Mouse (Mus musculus) MEL (cell line): ENCODE results near the gene Sec63. TPM values are rescaled to one million over a fixed set of nuclear protein-coding genes. Genes with fewer than 3 reads are reported as not detected.

Source experiments
- DNase-seq: peaks from one replicate; pipeline ENCODE4 v3.0.0; 2011; ENCODE audit warnings: low read depth, low spot score
- H3K27ac ChIP-seq: 2 replicates; pipeline ENCODE4 v1.5.1; 2012; ENCODE audit warnings: low read depth, mild to moderate bottlenecking, control low read depth, low read length, moderate library complexity; ENCODE audit not compliant: control insufficient read depth
- H3K27me3 ChIP-seq, 2 experiments: fragments of 150-350 bp in 1 of 2; sonication (generic) in 1 of 2; 2 replicates each; pipeline ENCODE4 v1.6.1; 2012; ENCODE audit warnings: low read length in 2 of 2, mild to moderate bottlenecking in 2 of 2, improper control_type of control experiment in 1 of 2, moderate library complexity in 1 of 2; ENCODE audit not compliant: insufficient read depth in 2 of 2, control insufficient read depth in 1 of 2
- H3K36me3 ChIP-seq, 2 experiments: 2 replicates each; pipeline ENCODE4 v1.6.1; 2012 to 2014; ENCODE audit warnings: low read length in 2 of 2, improper control_type of control experiment in 1 of 2, inconsistent platforms in 1 of 2, mild to moderate bottlenecking in 1 of 2; ENCODE audit not compliant: insufficient read depth in 2 of 2, control insufficient read depth in 1 of 2
- H3K4me1 ChIP-seq, 2 experiments: fragments of 150-350 bp in 1 of 2; sonication (generic) in 1 of 2; 2 replicates each; pipeline ENCODE4 v1.6.1; 2012; ENCODE audit warnings: low read length in 2 of 2, improper control_type of control experiment in 1 of 2, mild to moderate bottlenecking in 1 of 2; ENCODE audit not compliant: insufficient read depth in 2 of 2, control insufficient read depth in 1 of 2
- H3K4me3 ChIP-seq, 2 experiments: fragments of 150-350 bp in 1 of 2; sonication (generic) in 1 of 2; 2 replicates each; pipeline ENCODE4 v1.5.1; 2012; ENCODE audit warnings: low read depth in 2 of 2, low read length in 2 of 2, mild to moderate bottlenecking in 2 of 2, moderate library complexity in 2 of 2, control low read depth in 1 of 2, improper control_type of control experiment in 1 of 2; ENCODE audit not compliant: control insufficient read depth in 1 of 2, insufficient read depth in 1 of 2
- H3K79me2 ChIP-seq: 2 replicates; pipeline ENCODE4 v1.6.1; 2012; ENCODE audit warnings: mild to moderate bottlenecking, low read length, moderate library complexity; ENCODE audit not compliant: control insufficient read depth, poor library complexity, insufficient read depth
- H3K9ac ChIP-seq: 2 replicates; pipeline ENCODE4 v1.6.1; 2012; ENCODE audit warnings: low read depth, mild to moderate bottlenecking, control low read depth, low read length, moderate library complexity; ENCODE audit not compliant: control insufficient read depth, poor library complexity, severe bottlenecking
- H3K9me3 ChIP-seq: fragments of 150-350 bp; sonication (generic); replicated peaks from 2 replicates; pipeline ENCODE4 v1.6.1; 2012; ENCODE audit warnings: mild to moderate bottlenecking, low read length, improper control_type of control experiment, moderate library complexity; ENCODE audit not compliant: insufficient read depth
- BHLHE40 ChIP-seq: IDR thresholded peaks from 2 replicates; pipeline ENCODE4 v1.6.1; 2012; ENCODE audit warnings: low read depth, mild to moderate bottlenecking, inconsistent platforms, low read length, improper control_type of control experiment, borderline replicate concordance
- CHD1 ChIP-seq: IDR thresholded peaks from 2 replicates; pipeline ENCODE4 v1.6.1; 2012; ENCODE audit warnings: low read depth, mild to moderate bottlenecking, inconsistent platforms, low read length, improper control_type of control experiment
- CHD2 ChIP-seq: IDR thresholded peaks from 2 replicates; pipeline ENCODE4 v1.6.1; 2011; ENCODE audit warnings: low read length, improper control_type of control experiment
- CTCF ChIP-seq, 3 experiments: IDR thresholded peaks in 2 of 3; conservative IDR thresholded peaks in 1 of 3; 2 replicates each; pipeline ENCODE4 v1.5.1; 2011 to 2012; ENCODE audit warnings: low read length in 3 of 3, low read depth in 2 of 3, mild to moderate bottlenecking in 2 of 3, improper control_type of control experiment in 1 of 3, inconsistent platforms in 1 of 3, mixed read lengths in 1 of 3, moderate library complexity in 1 of 3; ENCODE audit not compliant: control insufficient read depth in 1 of 3, insufficient read depth in 1 of 3, poor library complexity in 1 of 3, severe bottlenecking in 1 of 3
- EP300 ChIP-seq, 2 experiments: IDR thresholded peaks; 2 replicates each; pipeline ENCODE4 v1.6.1; 2011; ENCODE audit warnings: improper control_type of control experiment in 2 of 2, low read length in 2 of 2, low read depth in 1 of 2, mild to moderate bottlenecking in 1 of 2
- ETS1 ChIP-seq: IDR thresholded peaks from 2 replicates; pipeline ENCODE4 v1.6.1; 2012; ENCODE audit warnings: low read depth, mild to moderate bottlenecking, inconsistent platforms, low read length, improper control_type of control experiment, moderate library complexity
- GATA1 ChIP-seq: IDR thresholded peaks from 2 replicates; pipeline ENCODE4 v1.6.1; 2011; ENCODE audit warnings: low read depth, low read length, improper control_type of control experiment
- JUND ChIP-seq: IDR thresholded peaks from 2 replicates; pipeline ENCODE4 v1.6.1; 2011; ENCODE audit warnings: low read depth, mild to moderate bottlenecking, improper control_type of control experiment, low read length
- KAT2A ChIP-seq: conservative IDR thresholded peaks from 2 replicates; pipeline ENCODE4 v1.6.1; 2012; ENCODE audit warnings: low read depth, low read length, improper control_type of control experiment, inconsistent platforms
- MAX ChIP-seq: IDR thresholded peaks from 2 replicates; pipeline ENCODE4 v1.6.1; 2011; ENCODE audit warnings: low read length, improper control_type of control experiment
- MXI1 ChIP-seq: IDR thresholded peaks from 2 replicates; pipeline ENCODE4 v1.6.1; 2011; ENCODE audit warnings: mild to moderate bottlenecking, low read depth, low read length, improper control_type of control experiment
- MYB ChIP-seq: IDR thresholded peaks from 2 replicates; pipeline ENCODE4 v1.6.1; 2011; ENCODE audit warnings: mild to moderate bottlenecking, low read depth, low read length, improper control_type of control experiment
- NRF1 ChIP-seq: IDR thresholded peaks from 2 replicates; pipeline ENCODE4 v1.6.1; 2014; ENCODE audit warnings: low read depth, mild to moderate bottlenecking, inconsistent platforms, low read length, improper control_type of control experiment, moderate library complexity; ENCODE audit not compliant: poor library complexity, insufficient read depth, severe bottlenecking
- POLR2AphosphoS2 ChIP-seq: IDR thresholded peaks from 2 replicates; pipeline ENCODE4 v1.6.1; 2011; ENCODE audit warnings: low read length, improper control_type of control experiment
- POLR2AphosphoS5 ChIP-seq: IDR thresholded peaks from 2 replicates; pipeline ENCODE4 v1.6.1; 2012; ENCODE audit warnings: low read depth, borderline replicate concordance, mild to moderate bottlenecking, inconsistent platforms, low read length, moderate library complexity, mixed read lengths
- RCOR1 ChIP-seq: IDR thresholded peaks from 2 replicates; pipeline ENCODE4 v1.6.1; 2012; ENCODE audit warnings: low read depth, mild to moderate bottlenecking, inconsistent platforms, low read length, improper control_type of control experiment
- SIN3A ChIP-seq: IDR thresholded peaks from 2 replicates; pipeline ENCODE4 v1.6.1; 2012; ENCODE audit warnings: low read length, improper control_type of control experiment, inconsistent platforms
- SMC3 ChIP-seq: IDR thresholded peaks from 2 replicates; pipeline ENCODE4 v1.6.1; 2011; ENCODE audit warnings: low read depth, low read length, improper control_type of control experiment
- TAL1 ChIP-seq: IDR thresholded peaks from 2 replicates; pipeline ENCODE4 v1.6.1; 2012; ENCODE audit warnings: mild to moderate bottlenecking, inconsistent platforms, low read length, moderate library complexity, mixed read lengths
- TBP ChIP-seq: IDR thresholded peaks from 2 replicates; pipeline ENCODE4 v1.8.0; 2011; ENCODE audit warnings: low read depth, low read length, improper control_type of control experiment
- TCF12 ChIP-seq: IDR thresholded peaks from 2 replicates; pipeline ENCODE4 v1.6.1; 2014; ENCODE audit warnings: low read depth, mild to moderate bottlenecking, inconsistent platforms, low read length, improper control_type of control experiment, moderate library complexity
- UBTF ChIP-seq: IDR thresholded peaks from 2 replicates; pipeline ENCODE4 v1.6.1; 2012; ENCODE audit warnings: low read depth, mild to moderate bottlenecking, inconsistent platforms, low read length, improper control_type of control experiment, moderate library complexity, borderline replicate concordance; ENCODE audit not compliant: insufficient read depth
- USF1 ChIP-seq: IDR thresholded peaks from 2 replicates; pipeline ENCODE4 v1.6.1; 2014; ENCODE audit warnings: low read depth, mild to moderate bottlenecking, inconsistent platforms, low read length, improper control_type of control experiment, moderate library complexity
- ZC3H11A ChIP-seq: IDR thresholded peaks from 2 replicates; pipeline ENCODE4 v1.6.1; 2012; ENCODE audit warnings: low read depth, mild to moderate bottlenecking, inconsistent platforms, low read length, improper control_type of control experiment
- ZKSCAN1 ChIP-seq: IDR thresholded peaks from 2 replicates; pipeline ENCODE4 v1.6.1; 2012; ENCODE audit warnings: low read depth, mild to moderate bottlenecking, inconsistent platforms, low read length, improper control_type of control experiment, moderate library complexity
- ZNF384 ChIP-seq: IDR thresholded peaks from 2 replicates; pipeline ENCODE4 v1.6.1; 2012; ENCODE audit warnings: low read depth, mild to moderate bottlenecking, inconsistent platforms, low read length, improper control_type of control experiment
- polyA plus RNA-seq, 2 experiments: library from polyadenylated mRNA; stranded (reverse) in 1 of 2; unstranded in 1 of 2; fragments of >175 nt in 1 of 2; fragments of >200 nt in 1 of 2; gene quantifications; 2 replicates each; pipeline versions ENCODE4 v1.2.1 to v1.2.4; 2012; ENCODE audit warnings: low replicate concordance in 2 of 2, low read depth in 1 of 2; ENCODE audit not compliant: insufficient read length in 2 of 2, insufficient read depth in 1 of 2, missing spikeins in 1 of 2
- total RNA-seq: library from RNA; depleted of rRNA; stranded (reverse); fragments of 300-350 nt; gene quantifications from 2 replicates; pipeline ENCODE4 v1.2.3, GENCODE M21; 2012

The Sec63 gene
- total and polyA plus RNA-seq, 3 experiments = 16.1 to 119 (median 41.8) TPM

DNA sequence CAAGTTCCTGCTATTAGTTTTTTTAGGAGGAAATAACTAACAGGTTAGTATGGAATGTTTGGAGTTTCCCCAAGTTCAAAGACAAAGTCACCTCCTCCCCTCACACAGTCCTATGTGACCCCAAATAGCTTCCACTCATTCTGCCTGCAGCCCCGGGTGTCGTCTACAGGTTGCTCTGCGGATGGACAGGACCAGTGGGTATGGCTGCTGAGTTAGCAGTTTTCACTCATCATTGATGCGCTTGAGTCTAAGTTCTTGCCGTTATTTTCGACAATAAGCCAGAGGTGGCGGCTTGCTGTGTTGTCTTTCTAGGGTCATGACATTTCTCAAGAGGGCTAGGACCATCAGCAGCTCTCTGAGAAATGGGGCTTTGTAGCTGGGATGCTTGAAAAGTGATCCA, 100.2 kb downstream of the Sec63 start:
- H3K4me3 ChIP-seq = no peak overlapping the region
- no peak for DNase-seq
- TF ChIP-seq TCF12 = no peak
- H3K9me3 ChIP-seq = no peaks in the 10 kb centered on the region
- no peaks in the 10 kb centered on the region for H3K36me3 ChIP-seq
- H3K9ac ChIP-seq = no peak overlapping the region
- H3K79me2 ChIP-seq = no peaks in the 10 kb centered on the region
- no peaks in the 10 kb centered on the region; a peak in 1 of 4 replicates for H3K27me3 ChIP-seq
- no peak overlapping the region for H3K27ac ChIP-seq
- no peaks in the 10 kb centered on the region; a peak in 1 of 4 replicates for H3K4me1 ChIP-seq

DNA sequence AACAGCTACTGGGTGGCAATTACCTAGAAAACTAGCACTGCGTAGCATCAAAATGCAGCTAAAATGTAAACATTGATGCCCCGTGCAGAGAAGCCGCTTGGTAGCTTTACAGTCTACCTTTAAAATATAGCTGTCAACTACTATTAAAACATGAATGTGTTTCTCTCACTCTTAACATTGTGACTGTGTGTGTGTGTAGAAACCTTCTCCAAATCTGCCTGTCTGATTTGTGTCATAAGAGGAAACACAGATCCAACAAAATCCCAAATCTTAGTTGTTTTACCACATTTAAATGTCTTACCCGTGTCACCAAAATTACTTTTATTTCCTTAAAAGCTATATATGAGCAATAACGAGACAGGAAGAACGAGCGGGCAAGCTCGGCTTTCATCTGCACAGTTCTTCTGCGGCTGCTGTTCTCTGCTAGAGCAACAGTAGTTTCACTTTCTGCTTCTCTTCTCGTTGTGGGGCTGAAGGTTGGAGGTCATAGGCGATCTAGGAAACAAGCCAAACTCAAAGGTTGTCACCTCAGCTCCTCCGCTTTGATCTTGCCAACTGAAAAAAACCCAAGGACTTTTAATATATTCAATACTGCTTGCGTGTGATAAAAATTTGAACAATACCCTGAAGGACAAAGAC, 100.9 kb downstream of the Sec63 start:
- Histone ChIP-seq H3K4me1 (no peaks in the 10 kb centered on the region; a peak in 1 of 4 replicates), H3K27me3 (no peaks in the 10 kb centered on the region; a peak in 1 of 4 replicates), H3K79me2 (no peaks in the 10 kb centered on the region), H3K4me3 (peak overlapping the region; percentile 59 to 69), H3K9ac (peak overlapping the region; percentile 25; the same call in 1 of the 2 replicates), H3K9me3 (no peaks in the 10 kb centered on the region), H3K36me3 (no peaks in the 10 kb centered on the region), H3K27ac (no peak overlapping the region)
- DNase-seq = peak; percentile 42
- TF ChIP-seq POLR2AphosphoS2 (no peak), GATA1 (no peak), EP300 (IDR thresholded peaks at IDR 0.05; ENCODE audit: low read depth in 1 of 2, low read length in 2 of 2) (no peak), MAX (no peak), TAL1 (no peak), USF1 (no peak), TBP (no peak), NRF1 (no peak), UBTF (no peak), MYB (no peak), RCOR1 (no peak), ZKSCAN1 (no peak)
- TF ChIP-seq, all 39 proteins: peak for 0

DNA sequence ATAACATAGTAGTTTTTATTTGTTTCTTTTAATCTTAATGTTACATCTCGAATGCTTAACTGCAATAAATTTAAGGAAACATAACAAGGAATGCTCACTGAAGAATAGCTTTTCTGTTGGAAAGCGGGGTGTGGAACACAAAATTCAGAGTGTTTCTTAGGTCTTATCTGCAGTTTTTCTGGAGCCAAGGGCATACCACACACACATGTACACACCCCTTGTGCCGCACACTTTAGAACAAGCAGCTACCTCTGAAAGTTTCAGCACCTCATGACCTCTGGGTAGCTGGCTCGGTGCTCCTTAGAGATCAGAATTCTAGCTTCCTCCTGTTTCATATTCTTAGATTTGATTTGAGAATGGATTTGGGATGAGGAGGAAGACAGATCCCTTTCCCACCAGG, 101.5 kb downstream of the Sec63 start:
- TF ChIP-seq KAT2A (no peak), MYB (no peak), JUND (no peak), SMC3 (no peak), CHD1 (no peak), CTCF (IDR thresholded peaks at IDR 0.05 in 2 of 3, conservative IDR thresholded peaks at IDR 0.05 in 1 of 3; ENCODE audit: control insufficient read depth in 1 of 3, insufficient read depth in 1 of 3, low read depth in 2 of 3, low read length in 3 of 3, poor library complexity in 1 of 3, severe bottlenecking in 1 of 3) (no peak), POLR2AphosphoS5 (no peak), EP300 (IDR thresholded peaks at IDR 0.05; ENCODE audit: low read depth in 1 of 2, low read length in 2 of 2) (no peak), ZC3H11A (no peak), SIN3A (no peak), BHLHE40 (no peak), ZNF384 (no peak), MXI1 (no peak), CHD2 (no peak), TAL1 (no peak), ETS1 (no peak)
- peak overlapping the region; percentile 14 to 69; a peak in 3 of 4 replicates for H3K4me3 ChIP-seq

More for the DNA sequence above, 101.5 kb downstream of the Sec63 start:
- H3K9me3 ChIP-seq = no peaks in the 10 kb centered on the region
- no peak overlapping the region for H3K27ac ChIP-seq
- peak; percentile 30 for DNase-seq
- no peaks in the 10 kb centered on the region for H3K36me3 ChIP-seq
- no peaks in the 10 kb centered on the region; a peak in 1 of 4 replicates for H3K27me3 ChIP-seq
- no peak overlapping the region; the same call in 1 of the 2 replicates for H3K9ac ChIP-seq
- no peaks in the 10 kb centered on the region; a peak in 1 of 4 replicates for H3K4me1 ChIP-seq
- no peaks in the 10 kb centered on the region for H3K79me2 ChIP-seq
